Mouse (Mus musculus) duodenum, adult 2 months (tissue): Measurements from ENCODE around the gene Gm14326. TPM values are rescaled to one million over a fixed set of nuclear protein-coding genes. Genes with fewer than 3 reads are reported as not detected.

Source experiments
- polyA plus RNA-seq: library from polyadenylated mRNA; depleted of rRNA; stranded (reverse); fragments of >200 nt; gene quantifications from 2 replicates; pipeline ENCODE4 v1.2.3, GENCODE M21; 2012; ENCODE audit warnings: low replicate concordance; rRNA removed

The Gm14326 gene
- polyA plus RNA-seq = 0.14 TPM in 1 of 2 replicates, not detected in the other

DNA sequence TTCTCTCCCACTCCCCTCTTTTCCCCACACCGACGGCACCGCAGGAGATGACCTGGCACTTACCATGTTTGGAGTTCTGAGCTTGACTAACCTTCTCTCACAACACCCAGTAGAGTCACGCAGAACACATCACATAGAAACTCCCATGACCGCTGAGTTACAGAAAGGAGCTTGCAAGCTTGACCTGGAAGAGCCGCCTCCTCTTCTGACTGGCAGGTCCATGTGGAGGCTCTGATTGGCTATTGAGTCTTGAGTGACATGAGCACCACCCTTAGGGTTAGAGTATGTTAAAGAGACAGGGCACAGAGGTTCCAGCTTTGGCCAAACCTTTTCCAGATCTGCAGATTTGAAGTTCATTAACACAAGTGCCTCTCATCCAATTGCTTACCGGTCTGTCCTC, at the start of gene Gm14326:
Gene Gm14326, minus strand, starts transcription at position 153 of the 400 bp plus-strand sequence.

GRCm38 (mm10) chr2:177925563-177926103, 31.5 kb downstream of the Gm14326 start, which contains the start of gene Zfp972:
TSS of gene Zfp972 (minus strand) at chr2:177925613.

GRCm38 (mm10) chr2:177897046-177897578, 60.0 kb downstream of the Gm14326 start, which contains the start of gene Gm14327:
TSS of gene Gm14327 (plus strand) at chr2:177897096.

Other genes with a start within 250 kb of the Gm14326 start
- not detected in 2 replicates for gene Gm14322, start 198.0 kb downstream of the Gm14326 start, polyA plus RNA-seq
- gene Gm14325, start 117.0 kb downstream of the Gm14326 start, polyA plus RNA-seq = not detected in 2 replicates
- 0.12 TPM in 1 of 2 replicates, not detected in the other for gene Gm14327, start 60.2 kb downstream of the Gm14326 start, polyA plus RNA-seq
- gene Zfp972, start 31.7 kb downstream of the Gm14326 start, polyA plus RNA-seq = not detected in 2 replicates
- not detected in 2 replicates for gene Zfp971, start 66.0 kb upstream of the Gm14326 start, polyA plus RNA-seq
- gene Zfp931, start 121.2 kb upstream of the Gm14326 start, polyA plus RNA-seq = not detected in 2 replicates
- 0.13 and 0.14 TPM in 2 replicates for gene Phactr3, start 161.7 kb upstream of the Gm14326 start, polyA plus RNA-seq